Mouse (Mus musculus) liver, embryonic 14.5 days (tissue): ENCODE measurements around the gene Adamts20. TPM values are rescaled to one million over a fixed set of nuclear protein-coding genes. Genes with fewer than 3 reads are reported as not detected.
A peak's percentile ranks its signal among the peaks of the same experiment; 100 is the strongest.

Experiments
- ATAC-seq: fragments of 200-750 bp; cut with Nextera tagmentation; 2 replicates; pipeline ENCODE4 v1.8.0; 2017; ENCODE audit warnings: moderate number of reproducible peaks, mild to moderate bottlenecking, moderate library complexity; ENCODE audit not compliant: insufficient read depth
- DNase-seq, 3 experiments: peaks; one replicate each; pipeline ENCODE4 v3.0.0-alpha.2; 2012 to 2013; ENCODE audit warnings: low read depth in 3 of 3, low spot score in 3 of 3
- H3K27ac ChIP-seq: fragments of 300-500 bp; sonication (generic); 2 replicates; pipeline ENCODE4 v1.5.1; 2014; ENCODE audit warnings: moderate library complexity, mild to moderate bottlenecking, control low read depth, inconsistent platforms
- H3K27me3 ChIP-seq: fragments of 300-500 bp; sonication (generic); 2 replicates; pipeline ENCODE4 v1.6.1; 2014; ENCODE audit warnings: mild to moderate bottlenecking, low read length, moderate library complexity; ENCODE audit not compliant: control insufficient read depth, insufficient read depth
- H3K36me3 ChIP-seq: fragments of 300-500 bp; sonication (generic); replicated peaks from 2 replicates; pipeline ENCODE4 v1.6.1; 2014; ENCODE audit warnings: low read depth; ENCODE audit not compliant: control insufficient read depth, insufficient read depth
- H3K4me1 ChIP-seq, 2 experiments: fragments of 200-500 bp in 1 of 2; fragments of 300-500 bp in 1 of 2; sonication (generic) in 1 of 2; replicated peaks; 2 replicates each; pipeline ENCODE4 v1.6.1; 2012 to 2014; ENCODE audit warnings: antibody characterized with exemption in 1 of 2, inconsistent platforms in 1 of 2, low read length in 1 of 2; ENCODE audit not compliant: control insufficient read depth in 2 of 2, insufficient read depth in 2 of 2
- H3K4me2 ChIP-seq: fragments of 300-500 bp; sonication (generic); 2 replicates; pipeline ENCODE4 v1.6.1; 2014; ENCODE audit warnings: low read depth, mild to moderate bottlenecking, control low read depth, moderate library complexity
- H3K4me3 ChIP-seq, 2 experiments: fragments of 200-500 bp in 1 of 2; fragments of 300-500 bp in 1 of 2; sonication (generic) in 1 of 2; 2 replicates each; pipeline ENCODE4 v1.5.1; 2012 to 2014; ENCODE audit warnings: low read depth in 2 of 2, low read length in 2 of 2, mild to moderate bottlenecking in 2 of 2, control low read depth in 1 of 2, inconsistent platforms in 1 of 2, moderate library complexity in 1 of 2; ENCODE audit not compliant: insufficient read depth in 1 of 2
- H3K9ac ChIP-seq: fragments of 300-500 bp; sonication (generic); replicated peaks from 2 replicates; pipeline ENCODE4 v1.6.1; 2014; ENCODE audit warnings: mild to moderate bottlenecking, control low read depth, moderate library complexity
- H3K9me3 ChIP-seq: fragments of 300-500 bp; sonication (generic); 2 replicates; pipeline ENCODE4 v1.6.1; 2016; ENCODE audit warnings: low read length, mixed read lengths; ENCODE audit not compliant: control insufficient read depth
- CTCF ChIP-seq: IDR thresholded peaks from 2 replicates; pipeline ENCODE4 v1.5.1; 2016; ENCODE audit warnings: antibody characterized with exemption, low read depth, control low read depth
- EP300 ChIP-seq: IDR thresholded peaks from 2 replicates; pipeline ENCODE4 v1.6.1; 2016; ENCODE audit warnings: antibody characterized with exemption, low read depth
- WGBS: fragments of 180-500 bp; shearing (Covaris S2); extraction: QIAGEN DNeasy Blood & Tissue Kit; methylation state at CpG from one replicate; pipeline ENCODE4 v1.1.7; 2014; ENCODE audit not compliant: insufficient replicate concordance; 5-methylcytosine and 5-hydroxymethylcytosine counted together
- polyA plus RNA-seq, 2 experiments: library from polyadenylated mRNA; depleted of rRNA in 1 of 2; stranded (reverse) in 1 of 2; unstranded in 1 of 2; fragments of >200 nt; fragmentation: Nextera tagmentation in 1 of 2; extraction: Ambion mirVana in 1 of 2; gene quantifications; 2 replicates each; pipeline versions ENCODE4 v1.2.1 to v1.2.3; 2012 to 2014

Gene Adamts20
- polyA plus RNA-seq (2012; rRNA removed) (0.04 and 0.09 TPM in 2 replicates), polyA plus RNA-seq (2014; fragmentation: Nextera tagmentation; extraction: Ambion mirVana) (0.10 TPM in 1 of 2 replicates, not detected in the other)

DNA sequence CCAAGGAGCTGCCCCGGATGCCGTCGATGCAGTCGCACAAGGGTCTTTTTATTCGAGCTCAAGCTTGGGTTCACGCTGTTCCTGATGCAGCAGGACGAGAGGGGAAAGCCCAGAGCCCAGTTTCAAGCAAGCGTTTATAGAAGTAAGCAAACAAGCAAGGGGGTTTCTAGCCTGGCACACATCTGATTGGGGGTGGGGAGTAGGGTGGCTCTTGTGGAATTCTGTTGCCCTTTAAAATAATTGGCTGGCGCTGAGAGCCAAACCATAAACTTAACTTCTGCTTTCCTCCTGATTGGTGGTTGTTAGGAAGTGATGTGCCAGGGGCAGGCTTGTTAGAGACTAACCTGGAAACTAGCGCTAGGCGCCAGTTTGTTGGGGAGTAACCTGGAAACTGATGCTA is at the start of gene Adamts20:
Adamts20 (minus strand) TSS at position 101 of the 400 bp plus-strand sequence.
- TF ChIP-seq EP300: no peak
- TF ChIP-seq CTCF: no peak
- no peaks in the 10 kb centered on the region for H3K36me3 ChIP-seq
- H3K9me3 ChIP-seq: no peaks in the 10 kb centered on the region
- no peak within 1 kb of the TSS for H3K9ac ChIP-seq
- no peaks in the 10 kb centered on the region for H3K4me1 ChIP-seq
- DNase-seq (no peak), ATAC-seq (no peak)
- 66% methylated on average over 11 of the region's 11 CpGs for WGBS
- H3K4me3 ChIP-seq: no peak within 1 kb of the TSS
- no peak within 1 kb of the TSS for H3K4me2 ChIP-seq
- no peaks in the 10 kb centered on the region for H3K27me3 ChIP-seq
- no peak within 1 kb of the TSS for H3K27ac ChIP-seq

DNA sequence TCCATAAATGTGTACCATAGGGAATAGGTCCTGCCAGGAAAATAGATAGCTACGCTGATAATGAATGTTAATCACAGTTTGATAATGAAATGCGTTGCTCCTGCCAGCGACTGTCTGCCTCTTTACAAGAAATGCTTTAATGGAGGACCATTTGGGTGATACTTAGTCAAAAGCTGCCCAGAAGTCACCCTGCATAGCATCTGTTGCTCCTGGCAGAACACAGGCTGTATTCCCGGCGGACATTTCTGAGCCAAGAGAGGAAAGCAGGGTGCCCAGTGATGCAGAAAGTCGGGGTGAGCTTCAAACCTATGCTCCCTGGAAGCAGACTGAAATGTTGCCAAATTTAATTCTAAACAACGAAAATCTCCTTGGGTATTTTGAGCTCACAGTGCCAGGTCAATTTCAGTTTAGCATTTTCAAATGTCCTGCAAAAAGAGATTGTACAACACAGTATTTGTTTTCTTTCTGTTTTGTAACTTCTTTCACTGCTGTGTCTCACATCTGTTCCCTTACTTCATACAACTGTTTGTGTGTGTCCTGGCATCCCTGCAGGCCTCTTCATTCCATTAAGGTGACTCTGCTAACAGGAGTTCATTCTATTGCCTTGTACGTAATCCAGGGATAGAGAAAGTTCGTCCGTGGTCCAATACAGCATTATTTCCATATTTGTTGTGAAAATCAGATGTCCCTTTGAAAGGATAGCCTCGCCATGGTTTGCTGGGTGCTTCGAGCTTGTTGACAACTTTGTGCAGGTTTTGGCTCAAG is 38.4 kb upstream of the Adamts20 start:
- Histone ChIP-seq H3K36me3 (no peaks in the 10 kb centered on the region), H3K4me3 (no peak overlapping the region), H3K4me1 (no peaks in the 10 kb centered on the region), H3K27ac (no peak overlapping the region), H3K9ac (no peak overlapping the region), H3K9me3 (no peaks in the 10 kb centered on the region), H3K27me3 (no peaks in the 10 kb centered on the region), H3K4me2 (no peak overlapping the region)
- 65% methylated on average over 12 of the region's 12 CpGs for WGBS
- TF ChIP-seq EP300 (no peak), CTCF (no peak)
- no peak for ATAC-seq
- no peak for DNase-seq

DNA sequence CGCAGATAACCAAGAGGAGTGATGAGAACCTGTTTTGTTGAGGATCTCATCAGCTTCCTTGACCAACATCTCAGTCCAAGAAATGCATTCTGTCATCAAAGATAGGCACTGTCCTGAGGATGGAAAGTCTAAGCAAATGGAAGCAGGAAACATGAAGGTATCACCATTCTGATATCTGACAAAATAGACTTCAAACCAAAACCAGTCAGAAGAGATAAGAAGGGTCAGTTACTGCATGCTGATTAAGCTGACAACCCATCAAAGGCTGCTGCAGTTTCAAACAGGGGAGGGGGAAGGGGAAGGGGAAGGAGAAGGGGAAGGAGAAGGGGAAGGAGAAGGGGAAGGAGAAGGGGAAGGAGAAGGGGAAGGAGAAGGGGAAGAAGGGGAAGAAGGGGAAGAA is 34.0 kb upstream of the Adamts20 start:
- H3K9ac ChIP-seq: no peak overlapping the region
- 45% methylated on average over 1 of the region's 1 CpGs for WGBS
- DNase-seq: no peak
- H3K27ac ChIP-seq: no peak overlapping the region
- H3K36me3 ChIP-seq: no peaks in the 10 kb centered on the region
- H3K4me1 ChIP-seq: no peaks in the 10 kb centered on the region
- no peak overlapping the region for H3K4me3 ChIP-seq
- no peak overlapping the region for H3K4me2 ChIP-seq
- H3K27me3 ChIP-seq: no peaks in the 10 kb centered on the region
- H3K9me3 ChIP-seq: no peaks in the 10 kb centered on the region; the same call in 1 of the 2 replicates
- no peak for TF ChIP-seq CTCF
- no peak for TF ChIP-seq EP300
- ATAC-seq: no peak

DNA sequence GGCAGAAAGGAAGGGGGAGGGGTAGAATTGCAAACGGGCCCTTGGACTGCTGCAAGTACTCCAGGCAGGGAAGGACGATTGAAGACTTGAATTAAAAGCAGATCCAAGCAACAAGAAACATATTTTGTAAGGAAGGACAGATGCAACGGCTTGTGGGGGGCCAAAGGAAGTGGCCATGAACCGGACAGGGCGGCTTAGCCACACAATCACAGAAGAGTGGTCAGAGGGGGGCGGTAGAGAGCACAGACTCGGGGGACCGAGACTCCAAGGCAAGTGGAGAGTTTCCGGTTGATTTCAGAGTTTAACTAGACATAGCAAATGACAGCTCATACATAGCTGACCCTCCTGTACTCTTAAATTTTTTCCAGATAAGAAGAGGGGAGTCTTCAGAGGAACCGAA is 30.7 kb upstream of the Adamts20 start:
- H3K4me1 ChIP-seq: no peaks in the 10 kb centered on the region
- no peak overlapping the region for H3K4me2 ChIP-seq
- no peak for TF ChIP-seq EP300
- peak; percentile 18; the same call in 1 of the 2 replicates for TF ChIP-seq CTCF
- H3K27ac ChIP-seq: no peak overlapping the region
- ATAC-seq (no peak), DNase-seq (no peak)
- H3K4me3 ChIP-seq: no peak overlapping the region
- no peak overlapping the region for H3K9ac ChIP-seq
- WGBS: 61% methylated on average over 10 of the region's 10 CpGs
- H3K9me3 ChIP-seq: no peaks in the 10 kb centered on the region; the same call in 1 of the 2 replicates
- H3K27me3 ChIP-seq: no peaks in the 10 kb centered on the region
- H3K36me3 ChIP-seq: no peaks in the 10 kb centered on the region

DNA sequence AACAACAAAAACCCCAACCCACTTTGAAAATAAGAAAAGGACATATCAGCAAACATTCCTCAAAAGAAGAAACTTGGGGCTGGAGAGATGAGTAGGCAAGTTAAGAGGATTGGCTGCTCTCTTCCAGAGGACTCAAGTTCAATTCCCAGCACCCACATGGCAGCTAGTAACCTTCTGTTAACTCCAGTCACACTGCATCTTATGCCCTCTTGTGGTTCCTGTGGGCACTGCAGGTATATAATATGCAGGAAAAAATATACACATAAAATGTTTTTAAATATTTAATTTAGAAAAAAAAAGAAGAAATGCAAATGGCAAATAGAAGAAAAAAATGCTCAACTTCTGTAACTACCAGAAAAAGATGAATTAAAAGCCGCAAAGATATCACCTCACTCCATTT is 29.2 kb upstream of the Adamts20 start:
- ATAC-seq: no peak
- 79% methylated on average over 1 of the region's 1 CpGs for WGBS

More for the DNA sequence above, 29.2 kb upstream of the Adamts20 start:
- Histone ChIP-seq H3K27me3 (no peaks in the 10 kb centered on the region), H3K9ac (no peak overlapping the region), H3K36me3 (no peaks in the 10 kb centered on the region), H3K4me3 (no peak overlapping the region), H3K4me2 (no peak overlapping the region), H3K27ac (no peak overlapping the region), H3K9me3 (no peaks in the 10 kb centered on the region; the same call in 1 of the 2 replicates), H3K4me1 (no peaks in the 10 kb centered on the region)
- TF ChIP-seq CTCF (peak; percentile 35; the same call in 1 of the 2 replicates), EP300 (no peak)
- DNase-seq: no peak
